Mouse (Mus musculus) spleen, postnatal 4 days (tissue): ENCODE results near the gene Tmem270.

Experiments
- DNase-seq, 2 experiments: peaks; one replicate each; pipeline ENCODE4 v3.0.0; 2022; ENCODE audit warnings: low spot score in 2 of 2

The Tmem270 gene

DNA sequence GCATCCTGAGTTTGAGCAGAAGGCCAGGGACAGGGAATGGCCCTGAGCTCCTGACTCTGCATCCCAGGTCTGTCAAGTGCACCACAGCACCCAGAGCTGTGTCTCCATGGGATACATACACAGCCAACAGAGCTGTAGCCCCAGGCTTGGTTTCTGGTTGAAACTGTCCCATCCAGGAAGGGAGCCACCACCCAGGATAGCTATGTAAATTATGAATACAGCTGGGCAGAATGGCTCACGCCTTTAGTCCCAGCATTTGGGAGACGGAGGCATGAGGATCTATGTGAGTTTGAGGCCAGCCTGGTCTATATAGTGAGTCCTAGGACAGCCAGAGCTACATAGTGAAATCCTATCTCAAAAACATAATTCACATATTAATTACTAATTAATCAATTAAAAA, 23.5 kb upstream of the Tmem270 start:
- no peak for DNase-seq

DNA sequence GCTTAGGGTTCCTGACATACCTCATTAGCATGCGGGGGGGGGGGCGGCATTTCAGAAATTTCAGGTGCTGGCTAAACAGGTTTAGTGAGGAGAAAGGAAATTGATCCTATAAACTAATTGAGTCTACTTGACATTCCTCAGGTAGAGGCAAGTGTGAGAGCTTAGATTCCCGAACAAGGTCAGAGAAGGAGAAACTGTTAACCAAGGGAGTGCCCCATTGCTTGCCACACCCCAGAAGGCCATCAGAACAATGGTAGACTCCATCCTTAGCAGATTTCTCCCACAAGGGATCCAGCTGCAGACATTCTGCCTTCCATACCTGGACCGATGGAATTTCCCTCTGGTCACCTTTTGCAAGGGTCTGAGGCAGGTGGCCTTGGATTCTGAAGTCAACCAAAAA, 20.2 kb upstream of the Tmem270 start:
- DNase-seq: no peak

DNA sequence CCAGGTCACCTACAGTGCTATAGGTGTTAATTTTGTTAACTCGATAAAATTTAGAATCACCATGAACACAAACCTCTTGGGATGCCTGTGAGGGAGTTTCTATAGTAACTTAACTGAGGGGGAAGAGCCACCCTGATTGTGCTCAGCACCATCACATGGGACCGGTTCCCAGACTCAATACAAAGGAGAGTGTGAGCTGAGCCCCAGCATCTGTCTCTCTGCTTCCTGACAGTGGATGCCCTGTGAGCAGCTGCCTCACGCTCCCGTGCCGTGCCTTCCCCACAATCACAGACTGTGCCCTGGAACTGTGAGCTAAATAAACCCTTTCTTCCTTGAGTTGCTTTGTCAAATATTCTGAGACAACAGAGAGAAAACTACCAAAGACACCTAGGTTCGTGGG, 16.6 kb upstream of the Tmem270 start:
- no peak for DNase-seq

DNA sequence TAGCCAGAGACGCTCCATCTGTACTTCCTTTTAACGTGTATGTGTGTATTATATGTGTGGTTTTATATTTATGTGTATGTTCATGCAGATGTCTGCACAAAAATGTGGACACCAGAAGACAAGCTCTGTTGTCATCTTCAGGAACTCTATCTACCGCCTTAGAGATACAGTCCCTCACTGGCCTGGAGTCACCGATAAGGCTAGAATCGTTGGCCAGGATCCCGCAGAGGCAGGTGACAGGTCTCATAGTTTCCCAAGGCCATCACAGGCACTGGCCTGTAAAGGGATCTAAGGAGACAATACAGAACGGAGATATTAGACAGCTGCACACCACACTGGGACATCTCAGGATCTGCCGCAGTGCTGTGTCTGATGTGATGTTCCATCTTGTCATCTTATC, 14.6 kb upstream of the Tmem270 start:
- peak; percentile 76 to 77 for DNase-seq

DNA sequence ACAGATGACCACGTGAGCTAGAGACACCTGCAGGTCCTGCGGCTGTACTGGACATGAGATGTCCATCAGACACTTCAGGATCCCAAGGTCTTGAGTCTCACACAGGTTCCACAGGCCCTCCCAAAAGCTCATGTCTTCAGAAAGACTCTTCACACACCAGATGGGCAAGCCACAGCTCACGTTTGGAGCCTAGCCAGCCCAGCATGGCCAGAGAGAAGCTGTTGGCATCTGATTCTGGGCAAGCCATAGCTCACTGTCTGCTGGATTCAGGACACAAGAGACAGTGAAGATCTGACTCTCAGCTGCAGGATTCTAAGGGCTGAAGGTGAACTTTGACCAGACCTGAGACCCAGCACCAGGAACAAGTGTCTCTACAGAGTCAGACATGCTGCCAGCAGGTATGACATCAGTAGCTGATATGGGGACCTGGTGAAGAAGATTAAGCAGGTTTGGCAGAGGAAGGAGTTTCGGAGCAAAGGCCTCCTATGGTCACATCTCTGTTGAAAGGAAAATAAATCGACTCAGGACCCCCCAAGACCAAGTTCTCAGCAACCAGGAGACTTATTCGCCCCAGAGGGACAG, 13.7 kb upstream of the Tmem270 start:
- peak; percentile 62 to 76 for DNase-seq

DNA sequence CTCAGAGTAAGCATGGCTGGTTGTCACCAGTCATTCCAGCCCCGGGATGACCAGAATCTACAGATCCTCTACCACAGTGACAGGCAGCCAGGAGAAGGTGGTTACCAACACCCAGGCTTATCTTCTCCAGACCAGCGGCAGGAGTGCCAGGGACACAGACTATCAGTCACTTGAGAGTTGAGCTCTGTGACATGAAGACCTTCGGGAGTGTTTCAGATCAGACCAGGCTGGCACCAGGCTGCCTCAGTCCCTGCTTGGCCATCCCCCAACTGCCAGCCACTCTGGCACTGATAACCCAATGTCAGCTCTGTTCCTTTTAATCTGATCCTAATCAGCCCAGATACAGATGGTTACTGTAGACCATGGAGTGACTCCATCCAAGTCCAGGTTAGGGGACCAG, 12.6 kb upstream of the Tmem270 start:
- peak; percentile 85 to 88 for DNase-seq

DNA sequence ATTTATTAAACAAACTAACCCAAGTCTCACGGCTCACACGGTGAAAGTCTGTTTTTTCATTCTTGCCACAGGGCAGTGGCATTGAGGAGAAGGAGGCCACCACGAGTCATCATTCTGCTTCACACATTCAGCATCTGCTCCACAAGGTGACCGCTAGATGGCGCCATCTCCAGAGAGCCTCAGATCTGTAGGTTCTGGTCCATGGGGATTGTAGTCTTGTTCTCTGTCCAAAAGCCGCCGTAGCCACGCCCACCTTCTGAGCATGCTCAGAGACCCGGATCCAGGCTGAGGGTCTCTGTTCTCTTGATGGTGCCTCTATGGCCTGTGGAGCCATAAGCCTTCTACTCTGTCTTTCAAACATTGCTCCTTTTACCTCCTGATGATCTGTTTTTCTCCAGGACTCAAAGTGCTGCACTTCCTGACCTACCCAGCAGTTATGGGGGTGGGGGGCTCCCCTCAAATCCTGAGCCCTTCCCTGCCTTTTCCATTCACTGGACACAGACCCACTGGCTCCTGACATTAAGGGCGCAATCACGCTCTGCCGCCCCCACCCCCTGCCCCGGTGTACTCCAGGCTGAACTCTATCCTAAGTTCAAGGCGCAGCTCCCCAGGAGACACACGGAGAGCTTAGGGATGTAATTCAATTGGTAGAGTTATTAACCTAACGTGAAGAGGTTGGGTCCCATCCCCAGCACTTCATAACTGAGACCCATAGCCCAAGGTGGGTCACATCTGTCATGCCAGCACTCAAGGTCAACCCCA, 11.7 kb upstream of the Tmem270 start:
- DNase-seq: peak; percentile 89 to 97

DNA sequence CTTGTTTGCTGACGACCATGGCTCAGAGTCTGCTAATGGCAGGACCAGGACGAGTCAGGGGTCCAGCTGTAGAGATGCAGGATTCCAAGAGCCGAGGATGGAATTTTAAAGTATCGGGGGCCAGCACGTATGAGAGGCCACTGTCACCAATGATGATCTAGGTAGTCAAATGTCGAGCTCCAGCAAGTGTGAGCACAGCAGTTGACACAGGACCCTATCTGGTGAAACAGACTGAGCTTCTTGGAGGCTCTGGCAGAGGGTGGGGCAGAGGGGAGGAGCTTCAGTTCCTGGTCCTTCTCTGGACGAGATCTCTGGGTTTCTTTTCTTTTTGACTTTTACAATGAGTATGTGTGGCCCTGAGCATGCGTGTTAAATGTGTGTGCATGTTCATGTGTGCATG, 8.8 kb upstream of the Tmem270 start, which contains the start of gene Cldn13:
Gene Cldn13, minus strand, starts transcription at position 216 of the 400 bp plus-strand sequence.
- DNase-seq: peak; percentile 80 to 83

DNA sequence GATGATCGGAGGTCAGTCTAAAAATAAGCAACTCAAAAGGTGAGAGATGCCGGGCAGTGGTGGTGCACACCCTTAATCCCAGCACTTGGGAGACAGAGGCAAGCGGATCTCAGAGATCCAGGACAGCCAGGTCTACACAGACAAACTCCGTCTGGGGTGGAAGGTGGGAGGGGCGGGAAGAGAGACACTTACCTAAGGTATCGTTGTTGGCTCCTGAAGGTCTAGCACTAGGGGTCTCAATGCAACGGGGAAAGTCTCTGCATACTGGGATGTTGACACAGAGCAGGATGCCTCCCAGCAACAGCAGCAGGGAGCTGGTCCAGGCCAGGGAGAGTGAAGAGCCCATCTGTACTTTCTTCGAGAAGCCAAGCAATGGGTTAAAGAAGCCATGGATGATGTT, 8.0 kb upstream of the Tmem270 start:
- DNase-seq: peak; percentile 50 to 72

DNA sequence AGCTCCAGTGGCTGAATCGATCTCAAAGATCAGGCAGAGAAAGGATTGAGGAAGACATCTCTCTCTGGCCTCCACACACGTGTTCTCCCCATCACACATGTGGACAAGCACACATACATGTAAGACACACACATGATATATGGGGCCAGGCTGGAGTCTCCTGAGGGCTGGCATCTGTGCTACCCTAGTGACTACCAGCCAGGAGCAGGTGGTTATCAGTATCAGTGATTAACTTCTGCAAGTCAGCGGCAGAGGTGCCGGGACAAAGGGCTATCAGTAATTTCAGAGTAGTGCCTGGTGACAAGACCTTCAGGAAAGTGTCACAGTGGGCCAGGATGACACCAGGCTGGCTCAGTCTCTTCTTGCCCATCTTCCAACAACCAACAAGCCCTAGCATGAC, 7.2 kb upstream of the Tmem270 start:
- peak; percentile 78 to 83 for DNase-seq

DNA sequence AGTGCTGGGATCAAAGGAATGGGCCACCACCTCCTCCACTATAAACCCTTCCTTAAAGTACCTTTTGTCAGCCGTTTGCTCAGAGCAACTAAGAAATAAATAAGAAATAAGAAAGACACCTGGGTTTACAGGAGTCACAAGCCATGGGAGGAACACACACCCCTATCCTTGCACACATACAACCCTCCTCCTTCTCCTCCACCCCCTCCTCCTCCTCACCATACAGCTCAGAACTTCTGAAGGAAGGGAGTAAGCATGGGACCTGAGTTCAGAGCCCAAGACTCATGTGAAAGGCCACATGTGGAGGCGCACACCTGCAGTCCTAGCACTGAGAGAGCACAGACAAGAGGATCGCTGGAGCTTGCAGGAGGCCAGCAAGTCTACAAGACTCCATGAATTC, 6.8 kb upstream of the Tmem270 start:
- peak in 1 of 2 experiments; percentile 22 for DNase-seq

DNA sequence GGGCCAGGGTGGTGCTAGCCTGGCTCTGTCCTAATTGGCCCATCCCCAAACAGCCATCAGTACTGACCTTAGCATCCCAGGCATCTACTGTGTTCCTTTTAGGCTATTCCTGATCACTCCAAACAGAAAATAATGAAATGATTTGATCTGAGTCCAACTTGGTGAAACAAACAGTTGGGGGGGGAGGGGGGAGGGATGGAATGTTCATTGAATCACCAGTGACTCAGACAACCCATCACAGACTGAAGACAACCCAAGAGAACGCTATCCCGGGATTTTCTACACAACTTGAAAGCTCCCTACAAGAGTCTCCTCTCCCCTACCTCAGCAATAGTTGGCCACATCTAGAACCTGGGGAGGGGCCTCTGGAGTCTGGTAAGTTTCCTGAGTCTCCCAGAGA, 5.4 kb upstream of the Tmem270 start:
- DNase-seq: no peak

DNA sequence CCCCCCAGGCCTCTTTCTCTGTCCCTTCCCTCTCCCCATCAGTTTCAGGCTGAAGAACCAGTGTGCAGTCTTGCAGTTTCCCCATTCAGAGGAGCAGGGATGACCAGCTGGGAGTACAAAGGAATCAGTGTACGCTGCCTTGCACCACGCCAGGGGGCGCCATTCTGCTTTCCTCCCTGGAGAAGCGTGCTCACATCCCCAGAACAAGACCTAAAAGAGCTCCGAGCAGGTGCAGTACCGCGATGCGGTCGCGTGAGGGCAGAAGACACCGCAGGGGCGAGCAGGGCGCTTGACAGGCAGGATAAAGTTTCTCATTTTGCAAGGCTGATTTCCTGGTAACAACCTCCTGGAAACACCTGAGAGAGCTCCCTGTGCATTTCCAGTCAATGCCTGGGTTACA, 602 bp upstream of the Tmem270 start:
- peak; percentile 94 to 98 for DNase-seq

DNA sequence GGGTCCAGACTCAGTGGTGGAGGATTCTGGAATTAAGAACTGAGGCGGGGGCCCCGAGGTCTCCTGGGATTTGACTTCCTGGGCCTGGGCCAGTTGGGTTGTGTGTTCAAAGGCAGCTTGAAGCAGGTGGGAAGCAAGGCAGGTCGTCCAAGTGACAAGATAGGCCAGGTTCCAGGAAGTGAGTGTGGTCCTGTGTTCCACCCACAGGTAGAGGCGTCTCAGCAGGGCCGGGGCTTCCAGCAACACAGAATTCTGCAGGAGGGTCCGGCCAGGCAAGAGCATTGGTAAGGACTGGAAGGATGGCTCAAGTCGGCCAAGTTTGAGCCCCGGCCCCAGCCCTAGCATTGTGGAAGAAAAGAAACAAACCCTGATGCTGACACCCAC, 4.9 kb downstream of the Tmem270 start:
- no peak for DNase-seq

DNA sequence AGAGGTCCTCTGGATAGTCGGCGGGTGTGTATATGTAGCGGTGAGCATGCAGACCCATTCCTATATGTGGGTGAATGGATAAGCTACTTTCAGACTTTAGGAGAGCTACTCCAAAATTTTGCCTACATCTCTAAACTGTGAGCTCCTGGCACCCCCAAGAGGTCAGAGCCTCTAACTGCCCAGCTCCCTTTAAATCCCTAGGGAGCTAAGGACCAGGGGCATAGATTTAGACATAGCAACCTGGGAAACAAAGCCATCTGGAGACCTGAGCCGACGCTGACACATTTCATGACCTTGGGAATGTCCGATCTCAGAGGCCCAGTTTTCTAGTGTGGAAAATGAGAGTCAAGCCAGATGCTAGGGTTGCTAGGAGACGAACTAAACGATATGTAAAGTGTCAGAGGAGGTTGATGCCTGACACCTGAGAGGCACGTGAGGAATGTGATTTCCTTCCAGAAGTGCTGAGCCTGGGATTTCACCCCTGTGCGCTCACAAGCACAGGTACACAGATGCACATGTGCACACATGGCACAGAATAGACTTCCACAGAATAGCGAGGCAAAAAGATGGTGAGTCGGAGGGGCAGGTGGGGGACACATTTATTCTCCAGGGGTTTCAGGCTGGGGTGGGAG, 5.4 kb downstream of the Tmem270 start:
- DNase-seq: no peak

DNA sequence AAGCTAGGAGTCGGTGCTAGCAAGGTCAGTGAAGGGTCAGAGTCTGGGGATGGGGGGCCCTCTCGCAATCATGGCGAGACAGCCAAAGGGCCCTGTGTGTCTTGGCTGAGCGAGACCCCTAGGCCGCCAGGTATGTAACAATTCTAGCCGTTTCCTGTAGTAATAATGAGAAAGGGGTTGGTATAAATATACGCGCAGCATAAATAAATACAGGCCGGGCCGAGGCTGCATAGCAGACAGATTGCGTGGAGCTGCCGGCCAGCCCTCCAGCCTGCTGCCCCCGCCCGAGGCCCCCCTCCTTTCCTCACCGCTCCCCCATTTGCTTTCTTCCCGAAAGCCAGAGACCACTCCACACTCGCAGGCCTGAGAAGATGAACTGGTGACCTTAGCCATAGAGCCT, 8.9 kb downstream of the Tmem270 start:
- no peak for DNase-seq

DNA sequence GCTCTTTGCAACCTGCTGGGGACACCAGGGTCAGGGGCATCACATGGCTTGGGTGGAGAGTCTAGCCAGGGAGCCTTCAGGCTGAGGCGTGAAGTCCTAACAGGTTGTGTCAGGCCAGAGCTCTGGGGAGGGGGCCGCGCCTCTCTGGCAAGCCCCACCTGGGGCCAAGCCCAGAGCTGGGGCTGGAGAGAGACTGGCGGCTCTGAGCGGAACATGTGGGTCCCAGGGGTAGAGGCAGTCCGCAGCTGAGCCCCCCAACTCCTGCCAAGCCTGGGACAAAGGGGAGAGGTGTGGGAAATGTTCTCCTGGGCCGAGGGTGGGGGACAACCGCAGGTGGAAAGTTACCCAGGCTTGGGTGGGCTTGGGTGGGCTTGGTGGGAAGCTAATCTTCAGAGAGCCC, 9.6 kb downstream of the Tmem270 start:
- DNase-seq: no peak

DNA sequence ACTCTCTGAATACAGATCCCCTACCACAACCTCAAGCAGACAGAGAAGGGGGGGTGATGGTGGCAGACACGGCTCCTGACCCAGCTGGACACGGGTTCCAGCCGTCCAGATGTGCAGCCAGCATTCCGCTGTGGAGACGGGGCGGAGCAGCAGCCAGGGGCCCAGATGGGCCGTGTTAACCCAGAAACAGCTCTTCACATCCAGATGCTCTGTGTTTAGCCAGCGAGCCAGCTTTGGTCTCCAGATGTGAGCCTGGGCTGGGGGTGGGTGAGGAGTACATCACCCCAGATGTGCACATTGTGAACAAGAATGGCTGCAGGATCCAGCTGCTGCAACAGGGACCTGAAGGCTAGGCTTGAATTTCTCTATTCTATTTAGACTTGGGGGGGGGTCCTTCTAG, 11.2 kb downstream of the Tmem270 start:
- no peak for DNase-seq

DNA sequence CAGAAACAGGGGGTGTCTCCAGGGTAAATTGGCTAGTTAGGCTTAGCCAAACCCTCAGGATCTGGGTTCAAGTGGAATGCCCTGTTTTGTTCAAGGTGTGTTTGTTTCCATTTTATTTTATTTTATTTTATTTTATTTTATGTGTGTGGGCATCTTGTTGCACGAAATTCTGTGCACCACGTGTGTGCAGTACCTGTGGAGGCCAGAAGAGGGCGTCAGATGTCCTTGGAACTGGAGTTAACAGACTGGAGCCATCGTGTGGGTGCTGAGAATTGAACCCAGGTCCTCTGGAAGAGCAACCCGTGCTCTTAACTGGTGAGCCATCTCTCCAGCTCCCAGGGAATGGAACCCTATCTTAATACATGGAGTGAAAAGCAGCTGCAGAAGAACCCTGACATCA, 13.8 kb downstream of the Tmem270 start:
- no peak for DNase-seq

DNA sequence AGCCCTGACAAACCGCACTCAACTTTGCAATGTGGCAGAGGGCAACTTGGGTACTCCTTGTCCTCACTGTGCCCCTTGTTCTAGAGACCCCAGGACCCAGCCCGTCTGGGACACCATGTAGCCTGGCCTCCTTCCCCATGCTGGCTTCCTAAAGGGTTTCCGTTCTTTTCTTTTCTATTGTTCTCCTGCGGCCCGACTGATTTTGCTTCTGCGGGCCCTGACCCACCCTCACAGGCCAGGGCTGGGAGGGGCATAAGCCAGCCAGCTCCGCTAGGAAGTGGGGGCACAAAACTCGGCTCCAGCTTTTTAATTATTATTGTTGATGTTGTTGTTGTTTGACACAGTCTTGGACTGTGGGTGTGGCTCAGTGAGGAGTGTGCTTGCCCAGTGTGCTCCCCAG, 15.0 kb downstream of the Tmem270 start:
- no peak for DNase-seq

DNA sequence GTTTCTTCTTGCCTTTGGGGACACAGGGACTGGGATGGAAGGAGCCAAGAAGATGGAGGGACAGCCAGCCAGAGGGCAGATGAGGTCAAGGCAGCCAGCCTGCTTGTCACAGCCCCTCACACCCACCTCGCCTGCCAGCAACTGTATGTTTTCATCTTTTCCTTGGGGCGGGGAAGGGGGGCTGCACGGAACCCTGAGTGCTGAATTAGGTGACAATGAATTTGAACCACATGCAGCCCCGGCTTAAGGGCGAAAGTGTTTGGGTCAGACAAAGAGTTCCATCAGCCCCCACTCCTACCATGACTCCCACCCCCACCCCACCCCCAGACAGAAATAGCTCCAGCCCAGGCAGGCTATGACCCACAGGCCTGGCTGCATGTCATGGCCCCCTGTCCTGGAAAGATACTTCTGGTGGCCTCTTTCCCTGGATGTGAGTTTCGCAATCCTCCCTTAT, 15.9 kb downstream of the Tmem270 start:
- no peak for DNase-seq

DNA sequence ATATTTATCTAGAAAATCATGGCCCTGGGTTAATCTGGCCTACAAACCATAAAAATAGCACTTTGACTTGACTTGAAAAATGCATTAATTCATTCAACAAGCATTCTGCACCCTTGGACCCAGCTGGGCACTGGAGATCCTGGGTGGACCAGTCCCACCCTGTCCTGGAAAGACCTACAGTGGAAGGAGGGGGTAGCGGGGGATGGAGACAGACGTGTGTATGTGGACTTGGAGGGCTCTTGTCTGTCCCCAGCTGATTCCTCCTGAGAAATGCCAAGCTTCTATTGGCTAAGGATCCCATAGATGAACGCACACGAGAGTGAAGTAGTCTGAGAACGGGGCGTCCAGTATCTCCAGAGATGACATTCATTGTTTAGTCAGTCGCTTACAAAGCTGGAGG, 18.0 kb downstream of the Tmem270 start:
- no peak for DNase-seq
